11 mouse cellular contexts compared by ENCODE assay signal in genomic region chr4:148686491-148686941, GRCm38 (mm10). TPM values are rescaled to one million over a fixed set of nuclear protein-coding genes. Genes with fewer than 3 reads are reported as not detected.
DNase-seq lines count a peak whose midpoint lies in the region; ATAC-seq and TF ChIP-seq lines count a peak whose summit lies in the region.
"Had no signal": no experiment of that assay in that cellular context is flagged by ENCODE, and none has a peak within 500 bp of the region (broad histone marks: within the 10 kb centered on the region; RNA-seq: fewer than 3 reads in every experiment).

No protein-coding gene starts in this region.

- WGBS in hindbrain, embryonic 12.5 days, result 37% methylated on average over 14 of the region's 14 CpGs
- WGBS in hindbrain, embryonic 14.5 days, result 41% methylated on average over 14 of the region's 14 CpGs
- WGBS in forebrain, postnatal 0 days, result 23% methylated on average over 14 of the region's 14 CpGs
- WGBS in stomach, postnatal 0 days, result 21% methylated on average over 14 of the region's 14 CpGs

- no peaks in the 10 kb centered on the region for H3K9me3 ChIP-seq in hindbrain, embryonic 12.5 days (replicated peaks)
- H3K9me3 ChIP-seq in hindbrain, embryonic 14.5 days (ENCODE audit: control insufficient read depth, low read length), result no peaks in the 10 kb centered on the region
- no peaks in the 10 kb centered on the region for H3K9me3 ChIP-seq in forebrain, postnatal 0 days (ENCODE audit: low read length)
- H3K9me3 ChIP-seq in stomach, postnatal 0 days (ENCODE audit: control insufficient read depth, low read length), result no peaks in the 10 kb centered on the region
- H3K9me3 ChIP-seq: megakaryocyte, embryonic 14.5 days had no signal

- H3K36me3 ChIP-seq in hindbrain, embryonic 12.5 days, result no peaks in the 10 kb centered on the region
- H3K36me3 ChIP-seq in hindbrain, embryonic 14.5 days (replicated peaks; ENCODE audit: control insufficient read depth, insufficient read depth), result no peaks in the 10 kb centered on the region
- no peaks in the 10 kb centered on the region for H3K36me3 ChIP-seq in forebrain, postnatal 0 days (ENCODE audit: insufficient read depth)
- H3K36me3 ChIP-seq in stomach, postnatal 0 days (ENCODE audit: control insufficient read depth, insufficient read depth, low read length), result no peaks in the 10 kb centered on the region

- no peak for ATAC-seq in hindbrain, embryonic 12.5 days (ENCODE audit: low FRiP score)
- no peak for ATAC-seq in hindbrain, embryonic 14.5 days (ENCODE audit: low FRiP score)
- ATAC-seq in forebrain, postnatal 0 days, result peak; percentile 40
- ATAC-seq in stomach, postnatal 0 days (ENCODE audit: low FRiP score, low TSS enrichment), result peak; percentile 58
- no peak for ATAC-seq in granulocyte monocyte progenitor cell, adult 5-6 weeks (replicated peaks; ENCODE audit: poor library complexity, severe bottlenecking)

- H3K4me3 ChIP-seq in hindbrain, embryonic 12.5 days, result no peak overlapping the region
- no peak overlapping the region for H3K4me3 ChIP-seq in hindbrain, embryonic 14.5 days (replicated peaks; ENCODE audit: low read length)
- no peak overlapping the region for H3K4me3 ChIP-seq in forebrain, postnatal 0 days (ENCODE audit: low read depth, low read length)
- no peak overlapping the region for H3K4me3 ChIP-seq in stomach, postnatal 0 days (ENCODE audit: low read depth, low read length)
- H3K4me3 ChIP-seq: left cerebral cortex, adult 2 months; megakaryocyte, embryonic 14.5 days had no signal

- no peak overlapping the region for H3K4me2 ChIP-seq in hindbrain, embryonic 12.5 days (replicated peaks)
- H3K4me2 ChIP-seq in hindbrain, embryonic 14.5 days (replicated peaks), result no peak overlapping the region
- H3K4me2 ChIP-seq in forebrain, postnatal 0 days (ENCODE audit: low read depth), result no peak overlapping the region
- no peak overlapping the region; the same call in 1 of the 2 replicates for H3K4me2 ChIP-seq in stomach, postnatal 0 days (replicated peaks; ENCODE audit: low read depth)

- no peak for DNase-seq in hindbrain, embryonic 14.5 days (ENCODE audit: low spot score)
- peak; percentile 23 for DNase-seq in right cerebral cortex, postnatal 4 days
- no peak for DNase-seq in right cerebral cortex, postnatal 36 days (ENCODE audit: low spot score in 2 of 2)
- DNase-seq in forebrain, postnatal 0 days, result no peak
- DNase-seq in stomach, postnatal 0 days (ENCODE audit: low spot score), result peak; percentile 62
- DNase-seq: gastrocnemius, postnatal 10 days; kidney, postnatal 14 days had no signal

- TF ChIP-seq CTCF in forebrain, postnatal 0 days (IDR thresholded peaks at IDR 0.05; ENCODE audit: low read depth), result no peak
- TF ChIP-seq CTCF in stomach, postnatal 0 days (IDR thresholded peaks at IDR 0.05; ENCODE audit: low read depth), result no peak

- 0 out of 2 replicates have a peak overlapping the region, but pooled peaks have one; percentile 35 for H3K27ac ChIP-seq in hindbrain, embryonic 12.5 days
- no peak overlapping the region for H3K27ac ChIP-seq in hindbrain, embryonic 14.5 days
- H3K27ac ChIP-seq in forebrain, postnatal 0 days (ENCODE audit: low read depth, low read length), result no peak overlapping the region
- H3K27ac ChIP-seq in stomach, postnatal 0 days (replicated peaks), result no peak overlapping the region
- H3K27ac ChIP-seq: left cerebral cortex, adult 2 months had no signal

- H3K4me1 ChIP-seq in hindbrain, embryonic 12.5 days, result peaks cover 19% of the 10 kb centered on the region; the same call in 1 of the 2 replicates
- no peaks in the 10 kb centered on the region for H3K4me1 ChIP-seq in hindbrain, embryonic 14.5 days (replicated peaks; ENCODE audit: control insufficient read depth, insufficient read depth, low read length)
- 0 out of 2 replicates have a peak, but pooled peaks cover 4% of the 10 kb centered on the region for H3K4me1 ChIP-seq in forebrain, postnatal 0 days (ENCODE audit: insufficient read depth)
- no peaks in the 10 kb centered on the region for H3K4me1 ChIP-seq in stomach, postnatal 0 days (replicated peaks; ENCODE audit: control insufficient read depth, insufficient read depth)

- peak overlapping the region; percentile 27; the same call in 1 of the 2 replicates for H3K9ac ChIP-seq in hindbrain, embryonic 12.5 days
- no peak overlapping the region for H3K9ac ChIP-seq in hindbrain, embryonic 14.5 days
- peak overlapping the region; percentile 18; the same call in 1 of the 2 replicates for H3K9ac ChIP-seq in forebrain, postnatal 0 days
- H3K9ac ChIP-seq in stomach, postnatal 0 days (ENCODE audit: low read length), result 0 out of 2 replicates have a peak overlapping the region, but pooled peaks have one; percentile 27

- peaks cover 32% of the 10 kb centered on the region for H3K27me3 ChIP-seq in hindbrain, embryonic 12.5 days
- H3K27me3 ChIP-seq in hindbrain, embryonic 14.5 days (ENCODE audit: control insufficient read depth, insufficient read depth, low read length), result no peaks in the 10 kb centered on the region
- H3K27me3 ChIP-seq in forebrain, postnatal 0 days (ENCODE audit: insufficient read depth, low read length), result no peaks in the 10 kb centered on the region; the same call in 1 of the 2 replicates
- no peaks in the 10 kb centered on the region for H3K27me3 ChIP-seq in stomach, postnatal 0 days (ENCODE audit: control insufficient read depth, insufficient read depth, low read length)

- TF ChIP-seq EP300 in stomach, postnatal 0 days (optimal IDR thresholded peaks at IDR 0.05), result no peak

RNA-seq across cellular contexts. Expression of gene Gm572, which starts 43.4 kb away (rescaled TPM):
- not detected in 2 replicates for polyA plus RNA-seq in hindbrain, embryonic 12.5 days (2016; fragmentation: Nextera tagmentation; extraction: Ambion mirVana)
- not detected in 2 replicates for polyA plus RNA-seq in hindbrain, embryonic 14.5 days (2014; fragmentation: Nextera tagmentation; extraction: Ambion mirVana)
- total RNA-seq in forebrain, postnatal 0 days (2014; rRNA removed), result not detected in 2 replicates
- not detected in 2 replicates for polyA plus RNA-seq in forebrain, postnatal 0 days (2015; fragmentation: Nextera tagmentation; extraction: Ambion mirVana)
- polyA plus RNA-seq in stomach, postnatal 0 days (2015; fragmentation: Nextera tagmentation; extraction: Ambion mirVana), result 0.10 and 0.16 TPM in 2 replicates
- total RNA-seq in granulocyte monocyte progenitor cell, adult 5-6 weeks (2014; fragmentation: Nextera tagmentation), result not detected in 2 replicates
- total RNA-seq in granulocyte monocyte progenitor cell, adult 5-6 weeks (2017), result not detected in 2 replicates
- total RNA-seq: left cerebral cortex, adult 2 months had no signal

RNA-seq across cellular contexts. Expression of gene Tardbp, which starts 59.7 kb away (rescaled TPM):
- polyA plus RNA-seq in hindbrain, embryonic 12.5 days (2016; fragmentation: Nextera tagmentation; extraction: Ambion mirVana), result 333 and 353 TPM in 2 replicates
- 80.4 and 91.1 TPM in 2 replicates for polyA plus RNA-seq in hindbrain, embryonic 14.5 days (2014; fragmentation: Nextera tagmentation; extraction: Ambion mirVana)
- total RNA-seq in forebrain, postnatal 0 days (2014; rRNA removed), result 107 and 159 TPM in 2 replicates
- 101 and 104 TPM in 2 replicates for polyA plus RNA-seq in forebrain, postnatal 0 days (2015; fragmentation: Nextera tagmentation; extraction: Ambion mirVana)
- polyA plus RNA-seq in stomach, postnatal 0 days (2015; fragmentation: Nextera tagmentation; extraction: Ambion mirVana), result 99.8 and 106 TPM in 2 replicates
- total RNA-seq in granulocyte monocyte progenitor cell, adult 5-6 weeks (2014; fragmentation: Nextera tagmentation), result 411 and 464 TPM in 2 replicates
- 541 and 579 TPM in 2 replicates for total RNA-seq in granulocyte monocyte progenitor cell, adult 5-6 weeks (2017)

Comparison
In these comparisons a context has a peak if more than half of its experiments do, and no peak if none do; other contexts are left out.
1. DNase-seq: peak in right cerebral cortex, postnatal 4 days (single experiment) and stomach, postnatal 0 days (single experiment); none in hindbrain, embryonic 14.5 days (single experiment), right cerebral cortex, postnatal 36 days (0 of 2) and forebrain, postnatal 0 days (single experiment).
2. ATAC-seq: peak in forebrain, postnatal 0 days (single experiment) and stomach, postnatal 0 days (single experiment); none in hindbrain, embryonic 12.5 days (single experiment), hindbrain, embryonic 14.5 days (single experiment) and granulocyte monocyte progenitor cell, adult 5-6 weeks (single experiment).